Mouse (Mus musculus) ES-E14 (cell line): ENCODE results near the gene Jade1.

Experiments
- CHD2 ChIP-seq: IDR thresholded peaks from 2 replicates; pipeline ENCODE4 v1.6.1; 2014; ENCODE audit warnings: mild to moderate bottlenecking, low read depth, low read length, inconsistent platforms
- HCFC1 ChIP-seq: IDR thresholded peaks from 2 replicates; pipeline ENCODE4 v1.6.1; 2012; ENCODE audit warnings: low read length, inconsistent platforms, borderline replicate concordance; ENCODE audit not compliant: insufficient read depth
- MAFK ChIP-seq: IDR thresholded peaks from 2 replicates; pipeline ENCODE4 v1.6.1; 2014; ENCODE audit warnings: mild to moderate bottlenecking, low read depth, low read length, inconsistent platforms; ENCODE audit not compliant: insufficient read depth
- ZC3H11A ChIP-seq: IDR thresholded peaks from 2 replicates; pipeline ENCODE4 v1.6.1; 2012; ENCODE audit warnings: low read depth, mild to moderate bottlenecking, inconsistent platforms, low read length, borderline replicate concordance
- ZNF384 ChIP-seq: IDR thresholded peaks from 2 replicates; pipeline ENCODE4 v1.6.1; 2012; ENCODE audit warnings: low read depth, low read length, inconsistent platforms

DNA sequence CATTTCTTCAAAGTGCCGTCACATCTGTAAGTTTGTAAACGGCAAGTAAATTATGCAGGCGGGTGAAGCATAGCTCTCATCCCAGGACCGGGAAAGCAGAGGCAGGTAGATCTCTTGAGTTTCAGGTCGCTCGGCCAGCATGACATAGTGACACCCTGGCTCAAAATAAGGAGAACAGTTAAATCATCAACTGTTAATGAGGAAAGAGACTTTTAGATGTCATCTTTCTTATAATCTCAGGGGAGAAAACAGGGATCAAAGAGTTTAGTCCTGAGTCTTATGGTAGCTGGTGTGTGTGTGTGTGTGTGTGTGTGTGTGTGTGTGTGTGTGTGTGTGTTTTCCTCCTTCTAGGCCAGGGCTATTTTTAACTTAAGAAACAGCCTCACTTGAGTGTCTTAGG is 5.0 kb downstream of the Jade1 start:
- no peak for TF ChIP-seq CHD2
- TF ChIP-seq ZC3H11A = no peak
- TF ChIP-seq ZNF384 = peak; percentile 90
- no peak for TF ChIP-seq HCFC1
- TF ChIP-seq MAFK = no peak
